Mouse (Mus musculus) myocyte (in vitro differentiated cells): ENCODE data around the gene Mup5. TPM values are rescaled to one million over a fixed set of nuclear protein-coding genes. Genes with fewer than 3 reads are reported as not detected.
"Not testable (repeated sequence)": the region's sequence is repeated elsewhere in the genome, so short reads cannot be mapped to it uniquely, and the experiment has no call there.

Experiments
- H3K27me3 ChIP-seq: one replicate; pipeline ENCODE4 v1.6.1; 2011; ENCODE audit not compliant: control insufficient read depth, insufficient read depth, insufficient read length
- H3K36me3 ChIP-seq: one replicate; pipeline ENCODE4 v1.6.1; 2011; ENCODE audit not compliant: control insufficient read depth, insufficient read depth
- H3K4me2 ChIP-seq: one replicate; pipeline ENCODE4 v1.6.1; 2011; ENCODE audit warnings: low read depth, control low read depth
- H3K4me3 ChIP-seq: one replicate; pipeline ENCODE4 v1.5.1; 2011; ENCODE audit warnings: mild to moderate bottlenecking, control low read depth, moderate library complexity
- H3K79me2 ChIP-seq: one replicate; pipeline ENCODE4 v1.6.1; 2011; ENCODE audit not compliant: control insufficient read depth, insufficient read depth
- H3ac ChIP-seq: one replicate; pipeline ENCODE4 v1.6.1; 2011; ENCODE audit not compliant: control insufficient read depth, insufficient read length
- CEBPB ChIP-seq: IDR thresholded peaks from 2 replicates; pipeline ENCODE4 v1.6.1; 2011; ENCODE audit warnings: mild to moderate bottlenecking, moderate library complexity; ENCODE audit not compliant: poor library complexity, insufficient read depth, severe bottlenecking
- E2F4 ChIP-seq: IDR thresholded peaks from one replicate; pipeline ENCODE4 v1.6.1; 2011; ENCODE audit warnings: mild to moderate bottlenecking, control low read depth, moderate library complexity; ENCODE audit not compliant: insufficient read depth
- MAX ChIP-seq: IDR thresholded peaks from one replicate; pipeline ENCODE4 v1.6.1; 2011; ENCODE audit warnings: low read depth, mild to moderate bottlenecking, control low read depth
- MYOD1 ChIP-seq, 3 experiments: IDR thresholded peaks; one replicate each; pipeline ENCODE4 v1.6.1; 2011; ENCODE audit warnings: control low read depth in 2 of 3, low read depth in 2 of 3, mild to moderate bottlenecking in 2 of 3, moderate library complexity in 1 of 3; ENCODE audit not compliant: insufficient read length in 2 of 3, control insufficient read depth in 1 of 3
- MYOG ChIP-seq, 3 experiments: IDR thresholded peaks; one replicate each; pipeline ENCODE4 v1.6.1; 2011; ENCODE audit warnings: control low read depth in 2 of 3, low read depth in 2 of 3, mild to moderate bottlenecking in 2 of 3; ENCODE audit not compliant: insufficient read length in 2 of 3, control insufficient read depth in 1 of 3, insufficient read depth in 1 of 3
- POLR2A ChIP-seq: IDR thresholded peaks from one replicate; pipeline ENCODE4 v1.6.1; 2011; ENCODE audit warnings: low read depth, mild to moderate bottlenecking, control low read depth, moderate library complexity; ENCODE audit not compliant: insufficient read length
- POLR2AphosphoS2 ChIP-seq: IDR thresholded peaks from one replicate; pipeline ENCODE4 v1.6.1; 2011; ENCODE audit warnings: low read depth, control low read depth; ENCODE audit not compliant: insufficient read length
- REST ChIP-seq: IDR thresholded peaks from one replicate; pipeline ENCODE4 v1.6.1; 2011; ENCODE audit warnings: mild to moderate bottlenecking, control low read depth, moderate library complexity; ENCODE audit not compliant: insufficient read depth, insufficient read length
- SRF ChIP-seq: IDR thresholded peaks from one replicate; pipeline ENCODE4 v1.6.1; 2011; ENCODE audit warnings: low read depth; ENCODE audit not compliant: control insufficient read depth, insufficient read length
- TCF12 ChIP-seq: IDR thresholded peaks from one replicate; pipeline ENCODE4 v1.6.1; 2011; ENCODE audit warnings: mild to moderate bottlenecking, control low read depth; ENCODE audit not compliant: poor library complexity, insufficient read depth, severe bottlenecking
- TCF3 ChIP-seq: IDR thresholded peaks from one replicate; pipeline ENCODE4 v1.6.1; 2011; ENCODE audit warnings: low read depth, control low read depth; ENCODE audit not compliant: insufficient read length
- USF1 ChIP-seq: IDR thresholded peaks from one replicate; pipeline ENCODE4 v1.6.1; 2011; ENCODE audit warnings: low read depth, mild to moderate bottlenecking, control low read depth, moderate library complexity
- polyA plus RNA-seq: library from polyadenylated mRNA; unstranded; fragments of >200 nt; fragmentation: generic; extraction: Trizol; gene quantifications from one replicate; pipeline ENCODE4 v1.2.1, GENCODE M21; 2012; ENCODE audit warnings: missing spikeins

Gene Mup5
- polyA plus RNA-seq, 1 experiment = not detected

DNA sequence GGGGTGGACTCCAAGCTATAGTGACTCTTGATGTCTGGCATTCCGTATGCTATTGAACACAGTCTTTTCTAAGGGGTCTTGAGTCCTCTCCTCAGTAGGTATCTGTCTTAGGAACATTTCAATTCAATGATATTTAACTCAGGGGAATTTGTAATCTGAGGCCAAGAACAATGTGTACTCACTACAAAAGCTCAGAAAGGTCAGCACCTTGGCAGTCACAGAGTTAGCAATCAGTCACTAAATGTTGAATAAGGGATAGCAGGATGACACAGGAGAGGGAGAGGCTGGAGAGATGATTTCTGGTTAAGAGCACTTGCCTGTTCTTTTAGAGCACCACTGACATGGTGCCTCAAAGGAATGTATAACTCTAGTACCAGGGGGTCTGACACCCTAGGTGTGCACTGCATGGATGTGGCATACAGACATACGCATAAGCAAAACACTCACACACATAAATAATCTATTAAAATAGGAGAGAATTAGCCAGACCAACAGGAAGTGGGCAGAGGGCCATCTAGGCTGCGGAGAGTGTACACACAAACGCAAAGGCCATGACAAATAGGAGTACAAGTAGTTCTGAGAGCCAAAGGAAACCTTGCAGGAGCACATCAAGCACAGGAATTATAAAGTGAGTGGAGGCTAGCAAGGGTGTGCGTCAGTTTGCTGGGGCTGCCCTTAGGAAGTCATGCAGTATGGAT, 9.9 kb upstream of the Mup5 start:
- no peak overlapping the region for H3ac ChIP-seq
- H3K27me3 ChIP-seq = no peaks in the 10 kb centered on the region
- no peaks in the 10 kb centered on the region for H3K79me2 ChIP-seq
- TF ChIP-seq TCF12 (no peak), MYOD1 (IDR thresholded peaks at IDR 0.05; ENCODE audit: control insufficient read depth in 1 of 3, insufficient read length in 2 of 3, low read depth in 2 of 3) (no peak)
- H3K36me3 ChIP-seq = no peaks in the 10 kb centered on the region
- no peak overlapping the region for H3K4me3 ChIP-seq
- H3K4me2 ChIP-seq = no peak overlapping the region

DNA sequence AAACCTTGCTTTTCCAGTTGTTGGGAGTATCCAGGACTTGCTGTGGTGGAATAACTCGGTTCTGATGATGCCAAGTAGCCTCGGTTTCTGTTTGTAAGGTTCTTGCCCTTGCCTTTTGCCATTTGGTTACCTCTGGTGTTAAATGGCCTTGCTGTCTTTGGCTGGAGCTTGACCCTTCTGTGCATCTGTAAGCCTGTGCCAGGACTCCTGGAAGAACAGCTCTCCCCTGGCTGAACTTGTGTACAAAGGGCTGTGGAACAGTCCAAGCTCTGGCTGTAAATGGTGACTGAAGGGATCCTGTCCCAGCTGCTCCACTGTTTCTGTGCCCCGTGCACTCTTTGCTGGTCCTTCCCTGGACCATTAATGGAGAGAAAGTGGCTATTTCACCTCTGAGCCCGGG, 5.8 kb downstream of the Mup5 start:
- TF ChIP-seq POLR2AphosphoS2 (no peak), REST (no peak), MYOG (IDR thresholded peaks at IDR 0.05; ENCODE audit: control insufficient read depth in 1 of 3, insufficient read depth in 1 of 3, insufficient read length in 2 of 3, low read depth in 2 of 3) (no peak), CEBPB (no peak), USF1 (no peak), MAX (no peak), E2F4 (no peak), TCF3 (no peak), SRF (no peak), MYOD1 (IDR thresholded peaks at IDR 0.05; ENCODE audit: control insufficient read depth in 1 of 3, insufficient read length in 2 of 3, low read depth in 2 of 3) (no peak), POLR2A (no peak), TCF12 (no peak)
- Histone ChIP-seq H3K27me3 (no peaks in the 10 kb centered on the region), H3K4me3 (no peak overlapping the region), H3K4me2 (no peak overlapping the region), H3K36me3 (no peaks in the 10 kb centered on the region), H3ac (no peak overlapping the region), H3K79me2 (no peaks in the 10 kb centered on the region)

DNA sequence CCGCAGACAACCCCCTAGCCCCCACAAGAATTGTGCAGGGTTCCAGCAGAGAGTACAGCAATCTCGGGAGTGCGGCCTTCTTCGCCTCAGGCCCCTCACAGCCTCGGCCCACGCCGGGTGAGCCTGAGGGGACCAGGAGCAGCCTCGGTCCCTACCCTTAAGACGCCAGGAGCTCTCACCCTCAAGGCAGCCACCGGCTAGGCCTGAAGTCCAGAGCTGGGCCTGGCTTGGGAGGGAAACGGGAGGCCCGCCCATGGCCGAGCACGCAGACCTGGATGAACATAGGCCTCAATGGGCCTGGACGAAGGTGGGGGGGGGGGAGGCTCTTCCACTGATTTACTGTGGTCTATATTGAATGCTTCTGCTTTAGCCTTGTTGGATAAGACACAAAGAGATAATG, 11.8 kb downstream of the Mup5 start:
- H3ac ChIP-seq = no peak overlapping the region
- TF ChIP-seq TCF12 (no peak), POLR2A (no peak), SRF (no peak), REST (no peak), MYOD1 (IDR thresholded peaks at IDR 0.05; ENCODE audit: control insufficient read depth in 1 of 3, insufficient read length in 2 of 3, low read depth in 2 of 3) (no peak), TCF3 (no peak), MAX (no peak), POLR2AphosphoS2 (no peak), USF1 (no peak), CEBPB (no peak), E2F4 (no peak), MYOG (IDR thresholded peaks at IDR 0.05; ENCODE audit: control insufficient read depth in 1 of 3, insufficient read depth in 1 of 3, insufficient read length in 2 of 3, low read depth in 2 of 3) (no peak)
- no peaks in the 10 kb centered on the region for H3K36me3 ChIP-seq
- H3K4me2 ChIP-seq = no peak overlapping the region
- no peaks in the 10 kb centered on the region for H3K79me2 ChIP-seq
- no peaks in the 10 kb centered on the region for H3K27me3 ChIP-seq
- no peak overlapping the region for H3K4me3 ChIP-seq

DNA sequence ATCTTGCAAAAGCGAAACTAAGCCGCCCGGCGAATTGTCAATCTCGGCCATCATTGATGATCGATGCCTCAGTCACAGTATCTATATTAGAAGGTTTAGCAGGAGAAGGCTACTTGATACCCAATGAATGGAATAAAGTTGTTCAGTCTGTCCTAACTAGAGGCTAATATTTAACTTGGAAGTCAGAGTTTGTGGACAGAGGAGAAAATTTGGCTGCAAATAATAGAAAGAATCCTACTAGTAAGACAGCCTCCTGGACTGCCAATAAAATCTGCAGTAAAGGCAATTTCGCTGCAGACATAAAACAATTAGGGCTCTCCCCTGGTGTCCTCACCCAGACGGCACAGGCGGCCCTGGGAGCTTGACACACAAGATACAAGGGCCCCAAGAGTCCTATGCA, 12.5 kb downstream of the Mup5 start:
- not testable (repeated sequence) for H3K79me2 ChIP-seq, H3K4me3 ChIP-seq, H3K36me3 ChIP-seq, H3K27me3 ChIP-seq, H3K4me2 ChIP-seq, H3ac ChIP-seq

DNA sequence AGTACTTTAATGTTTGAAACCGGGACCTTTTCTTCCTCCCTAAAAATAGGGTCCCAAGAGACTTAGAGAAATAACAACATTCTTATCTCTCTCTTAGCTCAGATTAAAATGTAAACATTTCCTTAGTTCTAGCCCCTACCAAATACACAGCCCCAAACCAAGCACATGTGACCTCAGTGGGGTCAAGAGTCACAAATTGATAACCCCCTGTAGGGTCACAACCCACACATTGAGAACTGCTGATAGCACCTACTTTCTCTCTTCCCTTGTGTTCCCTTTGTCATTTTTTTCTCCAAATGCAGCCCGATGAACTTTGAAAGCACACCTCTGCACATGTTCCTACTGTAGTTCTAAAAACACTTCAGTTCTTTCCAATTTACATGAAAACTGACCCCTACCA, 19.4 kb downstream of the Mup5 start:
- Histone ChIP-seq H3K79me2 (no peaks in the 10 kb centered on the region), H3K4me2 (no peak overlapping the region), H3ac (no peak overlapping the region), H3K4me3 (no peak overlapping the region), H3K27me3 (no peaks in the 10 kb centered on the region), H3K36me3 (no peaks in the 10 kb centered on the region)
- TF ChIP-seq MAX (no peak), POLR2A (no peak)

DNA sequence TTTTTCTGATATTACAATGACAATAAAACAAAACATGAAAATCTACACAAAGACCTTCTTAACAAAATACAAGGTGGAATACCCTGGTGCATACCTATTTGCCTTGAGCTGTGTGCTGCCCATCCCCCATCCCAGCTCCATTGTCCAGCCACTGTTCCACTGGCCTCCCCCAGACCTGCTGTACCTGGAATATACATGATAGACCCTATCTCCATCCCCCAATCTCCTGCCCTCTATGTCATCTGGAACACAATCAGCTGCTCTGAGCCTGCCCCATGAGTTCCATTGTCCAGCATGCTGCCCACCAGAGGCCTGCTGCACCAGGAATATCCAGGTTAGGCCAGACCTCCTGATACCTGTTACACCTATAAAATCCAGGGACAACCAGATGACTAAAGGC, 21.6 kb downstream of the Mup5 start:
- Histone ChIP-seq H3K36me3 (no peaks in the 10 kb centered on the region), H3K79me2 (no peaks in the 10 kb centered on the region), H3ac (no peak overlapping the region), H3K4me2 (no peak overlapping the region), H3K27me3 (no peaks in the 10 kb centered on the region), H3K4me3 (no peak overlapping the region)
- no peak for TF ChIP-seq REST
- TF ChIP-seq MAX = no peak
- TF ChIP-seq SRF = no peak
- no peak for TF ChIP-seq TCF12
- no peak for TF ChIP-seq MYOG (IDR thresholded peaks at IDR 0.05; ENCODE audit: control insufficient read depth in 1 of 3, insufficient read depth in 1 of 3, insufficient read length in 2 of 3, low read depth in 2 of 3)
- no peak for TF ChIP-seq MYOD1 (IDR thresholded peaks at IDR 0.05; ENCODE audit: control insufficient read depth in 1 of 3, insufficient read length in 2 of 3, low read depth in 2 of 3)
- no peak for TF ChIP-seq USF1
- TF ChIP-seq CEBPB = no peak
- TF ChIP-seq E2F4 = no peak
- TF ChIP-seq POLR2A = no peak
- TF ChIP-seq TCF3 = no peak
- TF ChIP-seq POLR2AphosphoS2 = no peak

DNA sequence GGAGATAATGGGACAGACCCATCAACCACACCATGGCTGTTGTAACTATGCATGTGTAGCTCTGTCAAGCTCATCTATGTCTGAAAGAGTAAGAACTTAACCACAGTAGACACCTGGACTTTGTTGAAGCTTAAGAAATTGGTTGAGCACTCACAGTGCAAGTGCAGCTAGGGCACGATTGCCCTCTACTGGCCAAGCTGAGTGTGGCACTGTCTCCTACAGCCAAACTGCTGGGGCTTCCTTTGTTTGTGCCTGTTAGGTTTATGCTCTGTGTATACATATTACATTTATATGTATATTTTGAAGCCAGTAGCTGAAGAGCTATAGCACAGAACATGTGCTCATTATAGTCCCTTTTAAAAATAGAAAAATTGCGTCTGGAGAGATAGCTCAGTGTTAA, 23.8 kb downstream of the Mup5 start:
- not testable (repeated sequence) for H3K79me2 ChIP-seq, H3ac ChIP-seq, H3K36me3 ChIP-seq, H3K27me3 ChIP-seq, H3K4me3 ChIP-seq, H3K4me2 ChIP-seq

DNA sequence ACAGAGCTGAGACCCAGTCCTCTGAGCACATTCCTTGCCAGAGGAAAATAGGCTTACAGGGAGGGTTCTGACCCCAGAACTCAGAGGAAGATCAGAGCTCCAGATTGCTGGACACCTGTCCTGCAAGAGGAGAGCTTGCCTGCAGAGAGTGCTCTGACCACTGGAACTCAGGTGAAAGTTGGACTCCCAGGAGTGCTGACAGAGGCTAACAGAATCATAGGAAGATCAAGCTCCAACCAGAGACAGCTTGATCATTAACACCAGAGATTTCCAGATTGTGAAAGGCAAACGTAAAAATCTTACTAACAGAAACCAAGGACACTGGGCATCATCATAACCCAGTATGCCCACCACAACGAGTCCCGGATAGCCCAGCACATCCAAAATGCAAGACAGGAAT, 26.1 kb downstream of the Mup5 start:
- H3K36me3 ChIP-seq, H3K4me3 ChIP-seq, H3K4me2 ChIP-seq, H3K27me3 ChIP-seq, H3K79me2 ChIP-seq, H3ac ChIP-seq: not testable (repeated sequence)
